ENCODE assay signal across 9 mouse cellular contexts in genomic region chr4:9125236-9125963, GRCm38 (mm10).
DNase-seq lines count a peak whose midpoint lies in the region; ATAC-seq and TF ChIP-seq lines count a peak whose summit lies in the region.
"Had no signal": no experiment of that assay in that cellular context is flagged by ENCODE, and none has a peak within 500 bp of the region (broad histone marks: within the 10 kb centered on the region; RNA-seq: fewer than 3 reads in every experiment).

No protein-coding gene starts in this region.

- no peaks in the 10 kb centered on the region; the same call in 1 of the 2 replicates for H3K27me3 ChIP-seq in midbrain, embryonic 13.5 days

- intact Hi-C loops in gastrocnemius, adult 2 months (cut with DNase I) = no loop called here
- intact Hi-C loops in left cerebral cortex, postnatal 36 days (cut with DNase I) = no loop called here

- DNase-seq in gastrocnemius, adult 2 months = peak; percentile 34
- no peak for DNase-seq in gastrocnemius, postnatal 25 days
- DNase-seq in urinary bladder, postnatal 14 days (ENCODE audit: low spot score) = peak; percentile 12
- no peak for DNase-seq in urinary bladder, postnatal 10 days (ENCODE audit: low spot score)
- DNase-seq in left cerebral cortex, postnatal 36 days (ENCODE audit: low spot score in 2 of 2) = no peak
- no peak for DNase-seq in layer of hippocampus, postnatal 14 days (ENCODE audit: low spot score in 2 of 2)

- TF ChIP-seq CTCF in gastrocnemius, adult 2 months (IDR thresholded peaks at IDR 0.05) = peak; percentile 56

- no peak overlapping the region for H3K27ac ChIP-seq in gastrocnemius, adult 2 months
- H3K27ac ChIP-seq in midbrain, embryonic 13.5 days = no peak overlapping the region

- H3K4me1 ChIP-seq in midbrain, embryonic 13.5 days (replicated peaks) = no peaks in the 10 kb centered on the region

- peak; percentile 56 to 58; a peak in 2 of 4 replicates for ATAC-seq in hematopoietic stem cell, adult 5-6 weeks (replicated peaks in 1 of 2; ENCODE audit: insufficient read depth in 1 of 2, low FRiP score in 2 of 2, low TSS enrichment in 1 of 2, low read depth in 1 of 2, poor library complexity in 2 of 2, severe bottlenecking in 2 of 2)
- ATAC-seq in midbrain, embryonic 13.5 days = peak; percentile 70

- no peak overlapping the region for H3K4me3 ChIP-seq in gastrocnemius, adult 2 months
- H3K4me3 ChIP-seq in midbrain, embryonic 13.5 days (replicated peaks) = no peak overlapping the region
- H3K4me3 ChIP-seq: myocyte had no signal

- H3K36me3 ChIP-seq in midbrain, embryonic 13.5 days = no peaks in the 10 kb centered on the region

- no peak overlapping the region for H3K4me2 ChIP-seq in midbrain, embryonic 13.5 days (replicated peaks)

- H3K9ac ChIP-seq in midbrain, embryonic 13.5 days (replicated peaks) = no peak overlapping the region

- no peaks in the 10 kb centered on the region for H3K9me3 ChIP-seq in midbrain, embryonic 13.5 days

- 44% methylated on average over 11 of the region's 11 CpGs for WGBS in midbrain, embryonic 13.5 days

Comparison
In these comparisons a context has a peak if more than half of its experiments do, and no peak if none do; other contexts are left out.
1. DNase-seq: peak in gastrocnemius, adult 2 months (single experiment) and urinary bladder, postnatal 14 days (single experiment); none in gastrocnemius, postnatal 25 days (single experiment), urinary bladder, postnatal 10 days (single experiment), left cerebral cortex, postnatal 36 days (0 of 2) and layer of hippocampus, postnatal 14 days (0 of 2).